Mouse (Mus musculus) MEL (cell line): ENCODE results near the gene Gm9803. TPM values are rescaled to one million over a fixed set of nuclear protein-coding genes. Genes with fewer than 3 reads are reported as not detected.

Experiments used
- DNase-seq: peaks from one replicate; pipeline ENCODE4 v3.0.0; 2011; ENCODE audit warnings: low read depth, low spot score
- H3K27ac ChIP-seq: 2 replicates; pipeline ENCODE4 v1.5.1; 2012; ENCODE audit warnings: low read depth, mild to moderate bottlenecking, control low read depth, low read length, moderate library complexity; ENCODE audit not compliant: control insufficient read depth
- H3K27me3 ChIP-seq, 2 experiments: fragments of 150-350 bp in 1 of 2; sonication (generic) in 1 of 2; 2 replicates each; pipeline ENCODE4 v1.6.1; 2012; ENCODE audit warnings: low read length in 2 of 2, mild to moderate bottlenecking in 2 of 2, improper control_type of control experiment in 1 of 2, moderate library complexity in 1 of 2; ENCODE audit not compliant: insufficient read depth in 2 of 2, control insufficient read depth in 1 of 2
- H3K36me3 ChIP-seq, 2 experiments: 2 replicates each; pipeline ENCODE4 v1.6.1; 2012 to 2014; ENCODE audit warnings: low read length in 2 of 2, improper control_type of control experiment in 1 of 2, inconsistent platforms in 1 of 2, mild to moderate bottlenecking in 1 of 2; ENCODE audit not compliant: insufficient read depth in 2 of 2, control insufficient read depth in 1 of 2
- H3K4me1 ChIP-seq, 2 experiments: fragments of 150-350 bp in 1 of 2; sonication (generic) in 1 of 2; 2 replicates each; pipeline ENCODE4 v1.6.1; 2012; ENCODE audit warnings: low read length in 2 of 2, improper control_type of control experiment in 1 of 2, mild to moderate bottlenecking in 1 of 2; ENCODE audit not compliant: insufficient read depth in 2 of 2, control insufficient read depth in 1 of 2
- H3K4me3 ChIP-seq, 2 experiments: fragments of 150-350 bp in 1 of 2; sonication (generic) in 1 of 2; 2 replicates each; pipeline ENCODE4 v1.5.1; 2012; ENCODE audit warnings: low read depth in 2 of 2, low read length in 2 of 2, mild to moderate bottlenecking in 2 of 2, moderate library complexity in 2 of 2, control low read depth in 1 of 2, improper control_type of control experiment in 1 of 2; ENCODE audit not compliant: control insufficient read depth in 1 of 2, insufficient read depth in 1 of 2
- H3K79me2 ChIP-seq: 2 replicates; pipeline ENCODE4 v1.6.1; 2012; ENCODE audit warnings: mild to moderate bottlenecking, low read length, moderate library complexity; ENCODE audit not compliant: control insufficient read depth, poor library complexity, insufficient read depth
- H3K9ac ChIP-seq: 2 replicates; pipeline ENCODE4 v1.6.1; 2012; ENCODE audit warnings: low read depth, mild to moderate bottlenecking, control low read depth, low read length, moderate library complexity; ENCODE audit not compliant: control insufficient read depth, poor library complexity, severe bottlenecking
- H3K9me3 ChIP-seq: fragments of 150-350 bp; sonication (generic); replicated peaks from 2 replicates; pipeline ENCODE4 v1.6.1; 2012; ENCODE audit warnings: mild to moderate bottlenecking, low read length, improper control_type of control experiment, moderate library complexity; ENCODE audit not compliant: insufficient read depth
- BHLHE40 ChIP-seq: IDR thresholded peaks from 2 replicates; pipeline ENCODE4 v1.6.1; 2012; ENCODE audit warnings: low read depth, mild to moderate bottlenecking, inconsistent platforms, low read length, improper control_type of control experiment, borderline replicate concordance
- CHD2 ChIP-seq: IDR thresholded peaks from 2 replicates; pipeline ENCODE4 v1.6.1; 2011; ENCODE audit warnings: low read length, improper control_type of control experiment
- ELF1 ChIP-seq: IDR thresholded peaks from 2 replicates; pipeline ENCODE4 v1.6.1; 2014; ENCODE audit warnings: low read depth, mild to moderate bottlenecking, inconsistent platforms, low read length, improper control_type of control experiment, moderate library complexity
- EP300 ChIP-seq, 2 experiments: IDR thresholded peaks; 2 replicates each; pipeline ENCODE4 v1.6.1; 2011; ENCODE audit warnings: improper control_type of control experiment in 2 of 2, low read length in 2 of 2, low read depth in 1 of 2, mild to moderate bottlenecking in 1 of 2
- ETS1 ChIP-seq: IDR thresholded peaks from 2 replicates; pipeline ENCODE4 v1.6.1; 2012; ENCODE audit warnings: low read depth, mild to moderate bottlenecking, inconsistent platforms, low read length, improper control_type of control experiment, moderate library complexity
- GABPA ChIP-seq: IDR thresholded peaks from 2 replicates; pipeline ENCODE4 v1.6.1; 2012; ENCODE audit warnings: low read depth, mild to moderate bottlenecking, inconsistent platforms, low read length, improper control_type of control experiment, moderate library complexity
- GATA1 ChIP-seq: IDR thresholded peaks from 2 replicates; pipeline ENCODE4 v1.6.1; 2011; ENCODE audit warnings: low read depth, low read length, improper control_type of control experiment
- HCFC1 ChIP-seq: IDR thresholded peaks from 2 replicates; pipeline ENCODE4 v1.6.1; 2012; ENCODE audit warnings: low read depth, mild to moderate bottlenecking, inconsistent platforms, low read length, improper control_type of control experiment, moderate library complexity
- KAT2A ChIP-seq: conservative IDR thresholded peaks from 2 replicates; pipeline ENCODE4 v1.6.1; 2012; ENCODE audit warnings: low read depth, low read length, improper control_type of control experiment, inconsistent platforms
- MAZ ChIP-seq: IDR thresholded peaks from 2 replicates; pipeline ENCODE4 v1.6.1; 2012; ENCODE audit warnings: low read depth, mild to moderate bottlenecking, inconsistent platforms, low read length, improper control_type of control experiment
- MEF2A ChIP-seq: IDR thresholded peaks from 2 replicates; pipeline ENCODE4 v1.6.1; 2014; ENCODE audit warnings: low read depth, mild to moderate bottlenecking, inconsistent platforms, low read length, improper control_type of control experiment; ENCODE audit not compliant: poor library complexity, insufficient replicate concordance, severe bottlenecking; ENCODE audit errors: extremely low read depth
- MXI1 ChIP-seq: IDR thresholded peaks from 2 replicates; pipeline ENCODE4 v1.6.1; 2011; ENCODE audit warnings: mild to moderate bottlenecking, low read depth, low read length, improper control_type of control experiment
- NRF1 ChIP-seq: IDR thresholded peaks from 2 replicates; pipeline ENCODE4 v1.6.1; 2014; ENCODE audit warnings: low read depth, mild to moderate bottlenecking, inconsistent platforms, low read length, improper control_type of control experiment, moderate library complexity; ENCODE audit not compliant: poor library complexity, insufficient read depth, severe bottlenecking
- POLR2A ChIP-seq, 2 experiments: IDR thresholded peaks; 2 replicates each; pipeline ENCODE4 v1.6.1; 2011 to 2012; ENCODE audit warnings: low read length in 2 of 2, mild to moderate bottlenecking in 2 of 2, control low read depth in 1 of 2, improper control_type of control experiment in 1 of 2, low read depth in 1 of 2, moderate library complexity in 1 of 2; ENCODE audit not compliant: control insufficient read depth in 1 of 2, insufficient read depth in 1 of 2, poor library complexity in 1 of 2
- POLR2AphosphoS5 ChIP-seq: IDR thresholded peaks from 2 replicates; pipeline ENCODE4 v1.6.1; 2012; ENCODE audit warnings: low read depth, borderline replicate concordance, mild to moderate bottlenecking, inconsistent platforms, low read length, moderate library complexity, mixed read lengths
- RAD21 ChIP-seq: IDR thresholded peaks from 2 replicates; pipeline ENCODE4 v1.6.1; 2011; ENCODE audit warnings: mild to moderate bottlenecking, low read depth, low read length, improper control_type of control experiment
- RCOR1 ChIP-seq: IDR thresholded peaks from 2 replicates; pipeline ENCODE4 v1.6.1; 2012; ENCODE audit warnings: low read depth, mild to moderate bottlenecking, inconsistent platforms, low read length, improper control_type of control experiment
- SIN3A ChIP-seq: IDR thresholded peaks from 2 replicates; pipeline ENCODE4 v1.6.1; 2012; ENCODE audit warnings: low read length, improper control_type of control experiment, inconsistent platforms
- SMC3 ChIP-seq: IDR thresholded peaks from 2 replicates; pipeline ENCODE4 v1.6.1; 2011; ENCODE audit warnings: low read depth, low read length, improper control_type of control experiment
- TBP ChIP-seq: IDR thresholded peaks from 2 replicates; pipeline ENCODE4 v1.8.0; 2011; ENCODE audit warnings: low read depth, low read length, improper control_type of control experiment
- TCF12 ChIP-seq: IDR thresholded peaks from 2 replicates; pipeline ENCODE4 v1.6.1; 2014; ENCODE audit warnings: low read depth, mild to moderate bottlenecking, inconsistent platforms, low read length, improper control_type of control experiment, moderate library complexity
- UBTF ChIP-seq: IDR thresholded peaks from 2 replicates; pipeline ENCODE4 v1.6.1; 2012; ENCODE audit warnings: low read depth, mild to moderate bottlenecking, inconsistent platforms, low read length, improper control_type of control experiment, moderate library complexity, borderline replicate concordance; ENCODE audit not compliant: insufficient read depth
- ZKSCAN1 ChIP-seq: IDR thresholded peaks from 2 replicates; pipeline ENCODE4 v1.6.1; 2012; ENCODE audit warnings: low read depth, mild to moderate bottlenecking, inconsistent platforms, low read length, improper control_type of control experiment, moderate library complexity
- polyA plus RNA-seq, 2 experiments: library from polyadenylated mRNA; stranded (reverse) in 1 of 2; unstranded in 1 of 2; fragments of >175 nt in 1 of 2; fragments of >200 nt in 1 of 2; gene quantifications; 2 replicates each; pipeline versions ENCODE4 v1.2.1 to v1.2.4; 2012; ENCODE audit warnings: low replicate concordance in 2 of 2, low read depth in 1 of 2; ENCODE audit not compliant: insufficient read length in 2 of 2, insufficient read depth in 1 of 2, missing spikeins in 1 of 2
- total RNA-seq: library from RNA; depleted of rRNA; stranded (reverse); fragments of 300-350 nt; gene quantifications from 2 replicates; pipeline ENCODE4 v1.2.3, GENCODE M21; 2012

Gene Gm9803
- total and polyA plus RNA-seq, 3 experiments: 18.7 to 137 TPM; not detected in 1

DNA sequence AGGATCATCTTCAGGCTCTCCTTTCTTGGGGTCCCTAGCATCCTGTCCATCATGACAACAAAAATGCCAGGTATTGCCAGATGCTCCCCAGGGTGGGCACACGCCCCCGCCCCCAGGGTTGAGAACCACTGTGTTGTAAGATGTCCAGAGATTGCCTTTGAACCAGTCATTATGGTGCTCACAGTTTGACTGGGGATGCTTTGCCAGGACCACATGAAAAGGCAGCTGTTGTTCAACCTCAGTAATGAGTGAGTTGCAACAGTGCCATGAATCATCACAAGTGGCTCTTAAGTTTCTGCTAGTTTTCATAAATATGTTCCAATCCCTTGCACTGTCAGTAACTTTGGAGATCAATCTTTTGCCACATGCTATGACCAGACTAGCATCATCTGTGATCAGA lies 3.9 kb upstream of the Gm9803 start:
- no peaks in the 10 kb centered on the region for H3K36me3 ChIP-seq
- H3K4me1 ChIP-seq: peaks cover 0 to 2% of the 10 kb centered on the region in 2 experiments; a peak in 1 of 4 replicates
- H3K27me3 ChIP-seq: no peaks in the 10 kb centered on the region
- H3K79me2 ChIP-seq: no peaks in the 10 kb centered on the region
- H3K27ac ChIP-seq: no peak overlapping the region
- no peak for DNase-seq
- H3K9me3 ChIP-seq: no peaks in the 10 kb centered on the region
- TF ChIP-seq EP300 (IDR thresholded peaks at IDR 0.05; ENCODE audit: low read depth in 1 of 2, low read length in 2 of 2) (no peak), MEF2A (no peak), GABPA (no peak), UBTF (no peak), POLR2AphosphoS5 (no peak), NRF1 (no peak), SMC3 (no peak), MXI1 (no peak), TCF12 (no peak), TBP (no peak), ZKSCAN1 (no peak), POLR2A (IDR thresholded peaks at IDR 0.05; ENCODE audit: control insufficient read depth in 1 of 2, insufficient read depth in 1 of 2, low read depth in 1 of 2, low read length in 2 of 2, poor library complexity in 1 of 2) (no peak), KAT2A (no peak), SIN3A (no peak), CHD2 (no peak), RCOR1 (no peak)
- H3K4me3 ChIP-seq: no peak overlapping the region
- no peak overlapping the region for H3K9ac ChIP-seq

- H3K9me3 ChIP-seq: no peaks in the 10 kb centered on the region
- DNase-seq: no peak
- H3K4me3 ChIP-seq: no peak overlapping the region
- H3K79me2 ChIP-seq: no peaks in the 10 kb centered on the region
- H3K36me3 ChIP-seq: peaks cover 0 to 2% of the 10 kb centered on the region in 2 experiments; a peak in 1 of 4 replicates
- no peak overlapping the region for H3K9ac ChIP-seq
- no peaks in the 10 kb centered on the region for H3K4me1 ChIP-seq
- H3K27me3 ChIP-seq: no peaks in the 10 kb centered on the region
- H3K27ac ChIP-seq: no peak overlapping the region
- TF ChIP-seq ETS1: no peak
- no peak for TF ChIP-seq MAZ
- TF ChIP-seq HCFC1: no peak
- no peak for TF ChIP-seq BHLHE40
- TF ChIP-seq ELF1: no peak
- no peak for TF ChIP-seq RAD21
- no peak for TF ChIP-seq POLR2AphosphoS5
- no peak for TF ChIP-seq RCOR1
- no peak for TF ChIP-seq GATA1
- no peak for TF ChIP-seq CHD2
- TF ChIP-seq UBTF: no peak
- TF ChIP-seq EP300 (IDR thresholded peaks at IDR 0.05; ENCODE audit: low read depth in 1 of 2, low read length in 2 of 2): no peak
Observed at GRCm38 (mm10) chr10:43527283-43528269, 3.7 kb downstream of the Gm9803 start.
